Mouse (Mus musculus): ENCODE data around the gene Zyg11b. TPM values are rescaled to one million over a fixed set of nuclear protein-coding genes. Genes with fewer than 3 reads are reported as not detected.

Gene Zyg11b
- total RNA-seq, 1 experiment from 2014 or later, result 23.0 TPM

- no peak for ATAC-seq (replicated peaks; ENCODE audit: insufficient number of reproducible peaks, low FRiP score, low TSS enrichment, poor library complexity, severe bottlenecking)
Measured at GRCm38 (mm10) chr4:108320627-108321380, 19.9 kb upstream of the Zyg11b start.

- no peak for ATAC-seq (replicated peaks; ENCODE audit: insufficient number of reproducible peaks, low FRiP score, low TSS enrichment, poor library complexity, severe bottlenecking)
Measured at GRCm38 (mm10) chr4:108319747-108320146, 18.9 kb upstream of the Zyg11b start.

- ATAC-seq (replicated peaks; ENCODE audit: insufficient number of reproducible peaks, low FRiP score, low TSS enrichment, poor library complexity, severe bottlenecking), result peak; percentile 83
Measured at GRCm38 (mm10) chr4:108318649-108319615, 18.0 kb upstream of the Zyg11b start.

- ATAC-seq (replicated peaks; ENCODE audit: insufficient number of reproducible peaks, low FRiP score, low TSS enrichment, poor library complexity, severe bottlenecking), result no peak
Measured at GRCm38 (mm10) chr4:108317656-108318605, 17.0 kb upstream of the Zyg11b start.

GRCm38 (mm10) chr4:108314041-108314440 is 13.1 kb upstream of the Zyg11b start:
- no peak for ATAC-seq (replicated peaks; ENCODE audit: insufficient number of reproducible peaks, low FRiP score, low TSS enrichment, poor library complexity, severe bottlenecking)

GRCm38 (mm10) chr4:108310706-108311105 is 9.8 kb upstream of the Zyg11b start:
- peak; percentile 61 for ATAC-seq (replicated peaks; ENCODE audit: insufficient number of reproducible peaks, low FRiP score, low TSS enrichment, poor library complexity, severe bottlenecking)

GRCm38 (mm10) chr4:108302296-108302890 is 1.5 kb upstream of the Zyg11b start:
- ATAC-seq (replicated peaks; ENCODE audit: insufficient number of reproducible peaks, low FRiP score, low TSS enrichment, poor library complexity, severe bottlenecking), result no peak

GRCm38 (mm10) chr4:108300266-108300665 is 630 bp downstream of the Zyg11b start:
- no peak for ATAC-seq (replicated peaks; ENCODE audit: insufficient number of reproducible peaks, low FRiP score, low TSS enrichment, poor library complexity, severe bottlenecking)

GRCm38 (mm10) chr4:108276973-108277372 is 23.9 kb downstream of the Zyg11b start:
- ATAC-seq (replicated peaks; ENCODE audit: insufficient number of reproducible peaks, low FRiP score, low TSS enrichment, poor library complexity, severe bottlenecking), result no peak

- no peak for ATAC-seq (replicated peaks; ENCODE audit: insufficient number of reproducible peaks, low FRiP score, low TSS enrichment, poor library complexity, severe bottlenecking)
Measured at GRCm38 (mm10) chr4:108272286-108272685, 28.6 kb downstream of the Zyg11b start.

GRCm38 (mm10) chr4:108265774-108266173 is 35.1 kb downstream of the Zyg11b start:
- ATAC-seq (replicated peaks; ENCODE audit: insufficient number of reproducible peaks, low FRiP score, low TSS enrichment, poor library complexity, severe bottlenecking), result no peak

GRCm38 (mm10) chr4:108253317-108253716 is 47.6 kb downstream of the Zyg11b start:
- ATAC-seq (replicated peaks; ENCODE audit: insufficient number of reproducible peaks, low FRiP score, low TSS enrichment, poor library complexity, severe bottlenecking), result no peak

- no peak for ATAC-seq (replicated peaks; ENCODE audit: insufficient number of reproducible peaks, low FRiP score, low TSS enrichment, poor library complexity, severe bottlenecking)
Measured at GRCm38 (mm10) chr4:108250501-108250900, 50.4 kb downstream of the Zyg11b start.

- ATAC-seq (replicated peaks; ENCODE audit: insufficient number of reproducible peaks, low FRiP score, low TSS enrichment, poor library complexity, severe bottlenecking), result no peak
Measured at GRCm38 (mm10) chr4:108249314-108249713, 51.6 kb downstream of the Zyg11b start.

GRCm38 (mm10) chr4:108233654-108234053 is 67.2 kb downstream of the Zyg11b start:
- ATAC-seq (replicated peaks; ENCODE audit: insufficient number of reproducible peaks, low FRiP score, low TSS enrichment, poor library complexity, severe bottlenecking), result no peak

- no peak for ATAC-seq (replicated peaks; ENCODE audit: insufficient number of reproducible peaks, low FRiP score, low TSS enrichment, poor library complexity, severe bottlenecking)
Measured at GRCm38 (mm10) chr4:108225341-108225872, 75.5 kb downstream of the Zyg11b start.

- no peak for ATAC-seq (replicated peaks; ENCODE audit: insufficient number of reproducible peaks, low FRiP score, low TSS enrichment, poor library complexity, severe bottlenecking)
Measured at GRCm38 (mm10) chr4:108222507-108222906, 78.4 kb downstream of the Zyg11b start.

- ATAC-seq (replicated peaks; ENCODE audit: insufficient number of reproducible peaks, low FRiP score, low TSS enrichment, poor library complexity, severe bottlenecking), result no peak
Measured at GRCm38 (mm10) chr4:108219019-108219418, 81.9 kb downstream of the Zyg11b start.
